Mouse (Mus musculus): ENCODE data around the gene Ide.

DNA sequence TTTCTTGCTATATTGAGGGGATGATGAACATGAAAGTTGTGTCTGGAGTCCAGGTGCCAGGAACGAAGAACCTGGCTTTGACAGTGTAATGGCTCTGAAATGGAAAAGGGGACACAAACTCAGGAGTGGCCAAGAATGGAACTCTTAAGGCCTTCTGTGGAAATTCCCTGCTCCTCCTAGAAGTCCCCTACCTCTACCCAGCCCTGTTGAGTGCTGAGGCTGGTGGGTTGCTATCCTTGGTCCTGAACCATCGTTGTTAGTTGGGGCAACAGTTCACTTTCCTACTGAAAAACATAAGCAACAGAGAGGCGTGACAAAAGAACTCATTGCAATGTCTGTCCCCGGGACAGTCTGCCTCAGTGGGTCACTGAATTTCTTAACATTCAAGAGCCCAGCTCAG, 98.6 kb downstream of the Ide start:
- TF ChIP-seq CTCF (conservative IDR thresholded peaks at IDR 0.05; ENCODE audit: insufficient read depth, insufficient read length, low read depth, low read length) (no peak), POLR2A (IDR thresholded peaks at IDR 0.05; ENCODE audit: low read depth, low read length) (no peak)
